Mouse (Mus musculus): Measurements from ENCODE around the gene Klrb1b. TPM values are rescaled to one million over a fixed set of nuclear protein-coding genes. Genes with fewer than 3 reads are reported as not detected.

The Klrb1b gene
- polyA plus RNA-seq, 1 experiment from 2014 or later: not detected

GRCm38 (mm10) chr6:128839266-128839771, 13.2 kb upstream of the Klrb1b start:
- peak; percentile 40 for ATAC-seq
- Histone ChIP-seq H3K27me3 (replicated peaks) (no peaks in the 10 kb centered on the region), H3K9me3 (replicated peaks) (no peaks in the 10 kb centered on the region), H3K9ac (peak overlapping the region; percentile 64), H3K36me3 (no peaks in the 10 kb centered on the region), H3K4me1 (peaks cover 56% of the 10 kb centered on the region), H3K27ac (peak overlapping the region; percentile 85), H3K4me2 (peak overlapping the region; percentile 86), H3K4me3 (peak overlapping the region; percentile 80)
- under 1% methylated on average over 17 of the region's 17 CpGs for WGBS (ENCODE audit: insufficient replicate concordance)

DNA sequence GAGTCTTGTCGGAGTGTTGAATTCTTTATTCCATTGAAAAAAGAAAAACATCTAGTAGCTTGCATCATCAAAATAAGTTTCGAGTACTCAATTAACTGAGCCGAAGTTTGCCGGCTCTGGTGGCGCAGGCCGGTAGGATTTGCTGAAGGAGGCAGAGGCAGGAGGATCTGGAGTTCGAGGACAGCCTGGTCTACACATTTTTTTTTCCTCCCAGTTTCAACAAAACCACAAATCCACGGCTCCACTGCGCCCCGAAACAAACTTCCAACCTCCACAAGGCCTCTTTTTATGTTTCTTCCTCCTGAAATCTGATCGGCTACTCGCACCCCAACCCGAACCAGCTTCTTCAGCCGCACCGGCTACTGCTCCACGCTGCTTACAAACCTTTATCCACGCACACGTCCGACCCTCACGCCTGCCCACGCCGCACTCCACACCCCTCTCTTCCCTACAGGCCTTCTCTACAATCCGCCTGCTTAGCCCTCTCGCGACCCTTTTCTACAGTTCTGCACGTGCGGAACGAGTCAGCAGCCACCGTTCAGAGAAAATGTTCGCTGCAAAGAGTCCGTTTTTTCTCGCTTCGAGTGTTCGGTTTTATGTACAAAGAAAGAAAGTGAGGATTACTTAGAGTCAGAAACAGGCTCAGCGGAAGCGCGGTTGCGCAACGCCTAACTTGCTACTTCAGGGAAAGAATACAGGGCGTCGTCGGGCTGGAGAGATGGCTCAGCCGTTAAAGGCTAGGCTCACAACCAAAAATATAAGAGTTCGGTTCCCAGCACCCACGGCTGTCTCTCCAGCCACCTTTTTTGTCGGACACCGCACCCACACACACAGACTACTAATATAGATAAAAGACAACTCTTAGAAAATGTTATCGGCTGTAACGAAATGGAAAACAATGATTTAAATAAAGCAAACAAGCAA, 12.5 kb upstream of the Klrb1b start:
- H3K36me3 ChIP-seq: no peaks in the 10 kb centered on the region
- peak; percentile 79 for ATAC-seq

DNA sequence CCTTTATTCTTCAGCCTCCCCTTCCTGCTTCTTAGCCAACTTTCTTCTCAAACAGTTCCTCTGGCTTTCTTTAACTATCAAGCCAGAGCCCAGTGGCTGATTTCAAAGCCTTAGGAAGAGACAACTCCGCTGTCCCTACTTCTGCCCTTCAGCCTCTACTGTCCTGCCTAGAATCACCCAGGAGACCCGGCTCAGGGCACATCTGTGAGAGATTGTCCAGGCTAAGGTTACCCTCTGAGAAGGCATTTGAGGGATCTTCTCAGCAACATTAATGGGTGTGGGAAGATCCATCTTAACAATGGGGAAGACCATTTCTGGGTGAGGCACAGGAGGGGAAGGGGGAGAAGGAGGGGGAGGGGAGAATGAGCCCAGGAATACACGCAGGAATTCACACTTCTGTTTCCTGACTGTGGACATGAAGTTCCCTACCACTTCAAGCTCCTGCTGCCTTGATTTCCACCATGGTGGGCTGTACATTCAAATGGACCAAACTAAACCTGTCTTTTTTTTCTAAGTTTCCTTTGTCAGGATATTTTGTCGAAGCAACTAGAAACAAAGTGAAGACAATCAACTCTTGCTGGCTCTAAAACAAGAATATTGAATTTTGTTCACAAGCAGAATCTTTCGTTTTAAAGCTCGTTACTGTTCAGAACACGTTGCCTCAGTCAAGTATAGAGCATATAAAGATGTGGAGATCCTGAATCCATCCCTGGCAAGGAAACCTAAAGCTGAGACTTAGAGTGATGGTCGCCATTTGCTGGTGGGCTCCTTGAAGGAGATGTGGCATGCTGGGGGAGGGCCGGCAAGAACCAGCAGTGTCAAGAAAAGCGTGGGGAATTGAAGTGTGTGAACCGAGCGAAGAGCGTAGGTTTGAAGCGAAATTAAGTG, 11.6 kb upstream of the Klrb1b start:
- Histone ChIP-seq H3K4me1 (peaks cover 47% of the 10 kb centered on the region), H3K9me3 (replicated peaks) (no peaks in the 10 kb centered on the region), H3K27ac (peak overlapping the region; percentile 39; the same call in 1 of the 2 replicates), H3K27me3 (replicated peaks) (no peaks in the 10 kb centered on the region), H3K4me3 (peak overlapping the region; percentile 80), H3K9ac (peak overlapping the region; percentile 56), H3K36me3 (no peaks in the 10 kb centered on the region), H3K4me2 (peak overlapping the region; percentile 86)
- 2% methylated on average over 14 of the region's 14 CpGs for WGBS (ENCODE audit: insufficient replicate concordance)
- ATAC-seq: no peak

More for the DNA sequence above, 12.5 kb upstream of the Klrb1b start:
- Histone ChIP-seq H3K4me2 (peak overlapping the region; percentile 86), H3K9me3 (replicated peaks) (no peaks in the 10 kb centered on the region), H3K4me3 (peak overlapping the region; percentile 80), H3K27ac (peak overlapping the region; percentile 86), H3K4me1 (peaks cover 49% of the 10 kb centered on the region), H3K9ac (peak overlapping the region; percentile 81), H3K27me3 (replicated peaks) (no peaks in the 10 kb centered on the region)
- WGBS (ENCODE audit: insufficient replicate concordance): under 1% methylated on average over 49 of the region's 49 CpGs

GRCm38 (mm10) chr6:128836955-128837334, 10.8 kb upstream of the Klrb1b start:
- Histone ChIP-seq H3K36me3 (no peaks in the 10 kb centered on the region), H3K4me3 (peak overlapping the region; percentile 80), H3K9me3 (replicated peaks) (no peaks in the 10 kb centered on the region), H3K4me1 (peaks cover 41% of the 10 kb centered on the region), H3K27me3 (replicated peaks) (no peaks in the 10 kb centered on the region), H3K4me2 (peak overlapping the region; percentile 86), H3K27ac (0 out of 2 replicates have a peak overlapping the region, but pooled peaks have one; percentile 39), H3K9ac (peak overlapping the region; percentile 56; the same call in 1 of the 2 replicates)
- ATAC-seq: no peak
- 63% methylated on average over 6 of the region's 6 CpGs for WGBS (ENCODE audit: insufficient replicate concordance)

- no peak for ATAC-seq
- no peaks in the 10 kb centered on the region for H3K36me3 ChIP-seq
- no peak overlapping the region for H3K4me3 ChIP-seq
- H3K4me1 ChIP-seq: peaks cover 36% of the 10 kb centered on the region
- WGBS (ENCODE audit: insufficient replicate concordance): 43% methylated on average over 8 of the region's 8 CpGs
- peak overlapping the region; percentile 86 for H3K4me2 ChIP-seq
- H3K27ac ChIP-seq: no peak overlapping the region
- H3K9ac ChIP-seq: no peak overlapping the region
- no peaks in the 10 kb centered on the region for H3K9me3 ChIP-seq (replicated peaks)
- H3K27me3 ChIP-seq (replicated peaks): no peaks in the 10 kb centered on the region
Observed at GRCm38 (mm10) chr6:128836191-128836954, 10.2 kb upstream of the Klrb1b start.

DNA sequence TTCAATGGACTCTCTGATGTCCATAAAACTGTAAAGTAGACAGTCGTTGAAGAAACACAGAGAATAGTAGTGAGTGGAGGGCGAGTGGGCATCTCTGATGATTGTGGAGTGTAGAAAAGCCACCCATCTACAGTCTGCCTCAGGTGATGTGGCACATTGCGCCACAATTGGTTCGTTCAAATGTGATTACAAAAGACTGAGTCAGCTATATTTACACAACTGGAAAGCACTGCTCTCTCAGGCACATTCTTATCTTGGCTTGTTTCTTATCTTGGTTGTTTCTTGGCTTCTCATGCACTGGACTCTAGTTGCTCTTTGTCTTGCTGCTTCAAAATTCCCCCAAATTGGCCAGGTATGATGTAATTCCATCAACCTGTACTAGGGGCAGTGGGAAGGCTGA, 9.4 kb upstream of the Klrb1b start:
- Histone ChIP-seq H3K4me3 (no peak overlapping the region), H3K9ac (no peak overlapping the region), H3K4me1 (peaks cover 34% of the 10 kb centered on the region), H3K27me3 (replicated peaks) (no peaks in the 10 kb centered on the region), H3K27ac (no peak overlapping the region), H3K4me2 (no peak overlapping the region), H3K36me3 (no peaks in the 10 kb centered on the region), H3K9me3 (replicated peaks) (no peaks in the 10 kb centered on the region)
- 44% methylated on average over 4 of the region's 4 CpGs for WGBS (ENCODE audit: insufficient replicate concordance)
- ATAC-seq: no peak

DNA sequence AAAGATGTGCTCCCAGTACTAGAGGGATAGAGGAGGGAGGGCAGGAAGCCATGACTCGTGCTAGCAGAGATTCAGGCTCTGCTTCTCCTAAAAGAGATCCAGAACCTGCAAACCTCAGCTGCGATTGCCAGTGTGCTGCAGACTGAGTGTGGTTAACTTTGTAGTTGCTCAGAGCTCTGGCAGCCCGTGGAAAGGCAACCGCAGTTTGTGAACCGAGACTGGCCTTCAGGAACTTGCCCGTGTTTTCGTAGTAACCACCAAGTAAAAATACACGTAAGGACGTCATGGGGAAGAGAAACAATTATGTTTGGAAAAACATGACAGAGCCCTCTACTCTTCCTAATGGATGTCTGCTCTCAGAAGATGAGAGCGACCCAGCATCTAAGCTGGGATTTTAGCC, 6.9 kb upstream of the Klrb1b start:
- Histone ChIP-seq H3K9me3 (replicated peaks) (no peaks in the 10 kb centered on the region), H3K27me3 (replicated peaks) (no peaks in the 10 kb centered on the region), H3K4me2 (no peak overlapping the region), H3K36me3 (no peaks in the 10 kb centered on the region), H3K9ac (no peak overlapping the region), H3K27ac (no peak overlapping the region), H3K4me3 (no peak overlapping the region), H3K4me1 (peaks cover 23% of the 10 kb centered on the region)
- ATAC-seq: no peak
- 70% methylated on average over 10 of the region's 10 CpGs for WGBS (ENCODE audit: insufficient replicate concordance)

GRCm38 (mm10) chr6:128829837-128830236, 3.7 kb upstream of the Klrb1b start:
- no peaks in the 10 kb centered on the region for H3K9me3 ChIP-seq (replicated peaks)
- WGBS (ENCODE audit: insufficient replicate concordance): 38% methylated on average over 4 of the region's 4 CpGs
- H3K27ac ChIP-seq: no peak overlapping the region
- no peak overlapping the region for H3K4me3 ChIP-seq
- H3K4me2 ChIP-seq: no peak overlapping the region
- no peaks in the 10 kb centered on the region for H3K36me3 ChIP-seq
- no peak for ATAC-seq
- no peaks in the 10 kb centered on the region for H3K27me3 ChIP-seq (replicated peaks)
- H3K9ac ChIP-seq: no peak overlapping the region
- H3K4me1 ChIP-seq: no peaks in the 10 kb centered on the region

DNA sequence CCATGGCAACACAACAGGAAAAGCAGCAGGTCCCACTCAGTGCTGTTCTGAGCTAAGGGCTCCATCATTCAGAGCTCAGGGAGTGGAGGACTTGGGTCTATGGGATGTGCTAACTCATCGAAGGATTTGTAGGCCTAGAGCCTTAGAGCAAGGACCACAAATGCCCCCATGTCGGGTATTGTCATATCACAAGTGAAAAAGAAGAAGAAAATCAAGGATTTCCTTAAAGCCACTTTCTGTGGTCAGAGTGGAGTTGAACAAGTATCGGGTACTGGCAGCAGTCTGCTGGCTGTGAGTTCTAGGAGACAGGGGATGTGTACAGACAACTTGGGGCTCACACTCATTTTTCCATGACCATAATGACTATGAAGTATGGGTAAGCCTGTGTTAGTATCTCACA, 650 bp upstream of the Klrb1b start:
- Histone ChIP-seq H3K36me3 (no peaks in the 10 kb centered on the region), H3K9me3 (replicated peaks) (no peaks in the 10 kb centered on the region), H3K4me1 (no peaks in the 10 kb centered on the region), H3K27me3 (replicated peaks) (no peaks in the 10 kb centered on the region), H3K9ac (no peak overlapping the region), H3K4me3 (no peak overlapping the region), H3K4me2 (no peak overlapping the region), H3K27ac (no peak overlapping the region)
- 64% methylated on average over 3 of the region's 3 CpGs for WGBS (ENCODE audit: insufficient replicate concordance)
- ATAC-seq: no peak

- Histone ChIP-seq H3K9ac (no peak overlapping the region), H3K36me3 (no peaks in the 10 kb centered on the region), H3K27me3 (replicated peaks) (no peaks in the 10 kb centered on the region), H3K27ac (no peak overlapping the region), H3K4me3 (no peak overlapping the region), H3K4me1 (no peaks in the 10 kb centered on the region), H3K9me3 (replicated peaks) (no peaks in the 10 kb centered on the region), H3K4me2 (no peak overlapping the region)
- ATAC-seq: no peak
- 66% methylated on average over 4 of the region's 4 CpGs for WGBS (ENCODE audit: insufficient replicate concordance)
Observed at GRCm38 (mm10) chr6:128818083-128818802, 7.9 kb downstream of the Klrb1b start.

DNA sequence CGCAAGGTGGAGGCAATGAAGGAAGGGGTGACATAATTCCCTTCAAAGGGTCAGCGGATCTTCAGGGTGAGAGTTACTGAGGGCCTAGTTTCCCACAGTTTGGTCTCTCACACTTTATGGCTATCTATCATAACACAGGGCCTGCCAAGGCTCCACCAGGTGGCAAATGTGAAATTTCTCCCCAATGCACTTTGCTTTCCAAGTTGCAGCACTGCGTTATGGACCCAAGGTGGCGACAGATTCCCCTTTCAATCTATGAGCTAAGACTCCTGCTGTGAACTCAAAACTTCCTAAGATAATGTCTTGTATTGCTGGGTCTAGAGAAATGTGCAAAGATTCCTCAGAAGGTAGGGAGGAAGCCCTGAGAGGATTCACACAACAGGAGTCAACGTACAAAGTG, 17.6 kb downstream of the Klrb1b start:
- H3K4me2 ChIP-seq: no peak overlapping the region
- 73% methylated on average over 5 of the region's 5 CpGs for WGBS (ENCODE audit: insufficient replicate concordance)
- no peak overlapping the region for H3K4me3 ChIP-seq
- H3K9ac ChIP-seq: no peak overlapping the region
- no peak for ATAC-seq
- H3K36me3 ChIP-seq: no peaks in the 10 kb centered on the region
- H3K4me1 ChIP-seq: 0 out of 2 replicates have a peak, but pooled peaks cover 7% of the 10 kb centered on the region
- H3K27me3 ChIP-seq (replicated peaks): no peaks in the 10 kb centered on the region
- no peak overlapping the region for H3K27ac ChIP-seq
- H3K9me3 ChIP-seq (replicated peaks): no peaks in the 10 kb centered on the region
